Mouse (Mus musculus) brain, embryonic 14.5 days (tissue): ENCODE measurements around the gene Gm21900. TPM values are rescaled to one million over a fixed set of nuclear protein-coding genes. Genes with fewer than 3 reads are reported as not detected.
"Not testable (repeated sequence)": the region's sequence is repeated elsewhere in the genome, so short reads cannot be mapped to it uniquely, and the experiment has no call there.

Experiments
- DNase-seq: peaks from one replicate; pipeline ENCODE4 v3.0.0-alpha.2; 2011; ENCODE audit warnings: low read depth
- polyA plus RNA-seq: library from polyadenylated mRNA; depleted of rRNA; stranded (reverse); fragments of >200 nt; gene quantifications from 2 replicates; pipeline ENCODE4 v1.2.3, GENCODE M21; 2012; rRNA removed

The Gm21900 gene
- polyA plus RNA-seq = not detected in 2 replicates

- not testable (repeated sequence) for DNase-seq
These were observed at the start of gene Gm21900 for GRCm38 (mm10) chrY:10616061-10616460. Gene Gm21900, plus strand, starts transcription at chrY:10616361.

GRCm38 (mm10) chrY:10643516-10643915 is 27.4 kb downstream of the Gm21900 start:
- not testable (repeated sequence) for DNase-seq

Other genes starting within 250 kb of the Gm21900 start
- gene Gm28510, start 203.6 kb upstream of the Gm21900 start, polyA plus RNA-seq = not detected in 2 replicates
- not detected in 2 replicates for gene Gm20737, start 80.3 kb upstream of the Gm21900 start, polyA plus RNA-seq
- gene Gm21775, start 62.9 kb upstream of the Gm21900 start, polyA plus RNA-seq = not detected in 2 replicates
- gene Gm20777, start 136.1 kb downstream of the Gm21900 start, polyA plus RNA-seq = not detected in 2 replicates